Mouse (Mus musculus) bone marrow macrophage, adult 2 months (primary cell): Measurements from ENCODE around the gene Adora3. TPM values are rescaled to one million over a fixed set of nuclear protein-coding genes. Genes with fewer than 3 reads are reported as not detected.

Experiments used
- H3K27ac ChIP-seq: 2 replicates; pipeline ENCODE4 v1.5.1; 2012; ENCODE audit warnings: low read depth, low read length; ENCODE audit not compliant: insufficient read depth
- H3K4me1 ChIP-seq: 2 replicates; pipeline ENCODE4 v1.6.1; 2012; ENCODE audit warnings: low read length; ENCODE audit not compliant: control insufficient read depth, insufficient read depth
- H3K4me3 ChIP-seq: 2 replicates; pipeline ENCODE4 v1.5.1; 2012; ENCODE audit warnings: mild to moderate bottlenecking, low read length, moderate library complexity; ENCODE audit not compliant: insufficient read depth
- CTCF ChIP-seq: IDR thresholded peaks from 2 replicates; pipeline ENCODE4 v1.5.1; 2012; ENCODE audit warnings: low read depth, mild to moderate bottlenecking, low read length, moderate library complexity
- POLR2A ChIP-seq: IDR thresholded peaks from 2 replicates; pipeline ENCODE4 v1.6.1; 2012; ENCODE audit warnings: mild to moderate bottlenecking, low read depth, low read length, borderline replicate concordance
- polyA plus RNA-seq: library from polyadenylated mRNA; stranded (reverse); fragments of >200 nt; gene quantifications from 2 replicates; pipeline ENCODE4 v1.2.4, GENCODE M21; 2012; ENCODE audit not compliant: missing spikeins, insufficient read depth, insufficient read length

Gene Adora3
- polyA plus RNA-seq, 1 experiment = 2.7 TPM

- Histone ChIP-seq H3K4me3 (no peak overlapping the region), H3K27ac (peak overlapping the region; percentile 18), H3K4me1 (peaks cover 56% of the 10 kb centered on the region)
- TF ChIP-seq CTCF (peak; percentile 82), POLR2A (0 out of 2 replicates have a peak, but pooled peaks have one; percentile 26)
These were observed 28.9 kb downstream of the Adora3 start for GRCm38 (mm10) chr3:105899394-105900147.

- Histone ChIP-seq H3K27ac (peak overlapping the region; percentile 67), H3K4me3 (no peak overlapping the region), H3K4me1 (peaks cover 58% of the 10 kb centered on the region)
- no peak for TF ChIP-seq POLR2A
- no peak for TF ChIP-seq CTCF
These were observed 29.6 kb downstream of the Adora3 start for GRCm38 (mm10) chr3:105900266-105900665.

GRCm38 (mm10) chr3:105900716-105901115 lies 30.1 kb downstream of the Adora3 start:
- peak overlapping the region; percentile 67 for H3K27ac ChIP-seq
- H3K4me3 ChIP-seq = no peak overlapping the region
- TF ChIP-seq CTCF = no peak
- no peak for TF ChIP-seq POLR2A
- peaks cover 54% of the 10 kb centered on the region for H3K4me1 ChIP-seq

GRCm38 (mm10) chr3:105901468-105901867 lies 30.8 kb downstream of the Adora3 start:
- H3K4me1 ChIP-seq = peaks cover 48% of the 10 kb centered on the region
- TF ChIP-seq CTCF (no peak), POLR2A (no peak)
- H3K27ac ChIP-seq = no peak overlapping the region
- no peak overlapping the region for H3K4me3 ChIP-seq

GRCm38 (mm10) chr3:105904213-105904612 lies 33.6 kb downstream of the Adora3 start:
- Histone ChIP-seq H3K4me3 (no peak overlapping the region), H3K4me1 (peaks cover 37% of the 10 kb centered on the region), H3K27ac (no peak overlapping the region)
- TF ChIP-seq CTCF = no peak
- TF ChIP-seq POLR2A = no peak

GRCm38 (mm10) chr3:105904721-105905120 lies 34.1 kb downstream of the Adora3 start:
- no peak for TF ChIP-seq POLR2A
- no peak for TF ChIP-seq CTCF
- no peak overlapping the region for H3K27ac ChIP-seq
- no peak overlapping the region for H3K4me3 ChIP-seq
- H3K4me1 ChIP-seq = peaks cover 32% of the 10 kb centered on the region

- Histone ChIP-seq H3K4me3 (no peak overlapping the region), H3K4me1 (peaks cover 29% of the 10 kb centered on the region), H3K27ac (no peak overlapping the region)
- TF ChIP-seq CTCF = no peak
- TF ChIP-seq POLR2A = no peak
These were observed 37.4 kb downstream of the Adora3 start for GRCm38 (mm10) chr3:105907956-105908655.

- peaks cover 32% of the 10 kb centered on the region for H3K4me1 ChIP-seq
- H3K27ac ChIP-seq = no peak overlapping the region
- H3K4me3 ChIP-seq = no peak overlapping the region
- TF ChIP-seq CTCF = no peak
- TF ChIP-seq POLR2A = no peak
These were observed 38.3 kb downstream of the Adora3 start for GRCm38 (mm10) chr3:105908976-105909375.

GRCm38 (mm10) chr3:105910519-105911190 lies 40.0 kb downstream of the Adora3 start:
- Histone ChIP-seq H3K4me1 (peaks cover 37% of the 10 kb centered on the region), H3K4me3 (peak overlapping the region; percentile 16; the same call in 1 of the 2 replicates), H3K27ac (peak overlapping the region; percentile 48)
- TF ChIP-seq POLR2A = no peak
